Mouse (Mus musculus) heart, embryonic 11.5 days (tissue): ENCODE data around the gene Ppp3cb. TPM values are rescaled to one million over a fixed set of nuclear protein-coding genes. Genes with fewer than 3 reads are reported as not detected.

Source experiments
- ATAC-seq: fragments of 200-750 bp; cut with Nextera tagmentation; replicated peaks from 2 replicates; pipeline ENCODE4 v1.8.0; 2017; ENCODE audit warnings: moderate library complexity; ENCODE audit not compliant: insufficient number of reproducible peaks, low FRiP score, low TSS enrichment
- H3K27ac ChIP-seq: fragments of 300-500 bp; sonication (generic); 2 replicates; pipeline ENCODE4 v1.5.1; 2014; ENCODE audit warnings: mild to moderate bottlenecking, low read depth, low read length
- H3K27me3 ChIP-seq: fragments of 300-500 bp; sonication (generic); 2 replicates; pipeline ENCODE4 v1.6.1; 2014; ENCODE audit warnings: mild to moderate bottlenecking, low read length, mixed read lengths; ENCODE audit not compliant: control insufficient read depth, insufficient read depth
- H3K36me3 ChIP-seq: fragments of 300-500 bp; sonication (generic); 2 replicates; pipeline ENCODE4 v1.6.1; 2014; ENCODE audit warnings: mild to moderate bottlenecking, low read length, moderate library complexity, mixed read lengths; ENCODE audit not compliant: control insufficient read depth, insufficient read depth
- H3K4me1 ChIP-seq: fragments of 300-500 bp; sonication (generic); 2 replicates; pipeline ENCODE4 v1.6.1; 2014; ENCODE audit warnings: low read length; ENCODE audit not compliant: control insufficient read depth, insufficient read depth
- H3K4me2 ChIP-seq: fragments of 300-500 bp; sonication (generic); 2 replicates; pipeline ENCODE4 v1.6.1; 2014; ENCODE audit warnings: mild to moderate bottlenecking, moderate library complexity
- H3K4me3 ChIP-seq: fragments of 300-500 bp; sonication (generic); 2 replicates; pipeline ENCODE4 v1.5.1; 2014; ENCODE audit warnings: low read depth, low read length
- H3K9ac ChIP-seq: fragments of 300-500 bp; sonication (generic); 2 replicates; pipeline ENCODE4 v1.6.1; 2014; ENCODE audit warnings: mild to moderate bottlenecking, low read depth, low read length, moderate library complexity
- H3K9me3 ChIP-seq: fragments of 300-500 bp; sonication (generic); replicated peaks from 2 replicates; pipeline ENCODE4 v1.6.1; 2016; ENCODE audit warnings: low read length; ENCODE audit not compliant: control insufficient read depth
- WGBS: fragments of 180-500 bp; shearing (Covaris S2); extraction: QIAGEN DNeasy Blood & Tissue Kit; methylation state at CpG from one replicate; pipeline ENCODE4 v1.1.7; 2014; ENCODE audit not compliant: insufficient replicate concordance; 5-methylcytosine and 5-hydroxymethylcytosine counted together
- polyA plus RNA-seq: library from polyadenylated mRNA; unstranded; fragments of >200 nt; fragmentation: Nextera tagmentation; extraction: Ambion mirVana; gene quantifications from 2 replicates; pipeline ENCODE4 v1.2.1, GENCODE M21; 2014

Gene Ppp3cb
- polyA plus RNA-seq, 1 experiment from 2014 or later: 46.8 TPM

- Histone ChIP-seq H3K4me3 (no peak overlapping the region), H3K36me3 (peaks cover 10% of the 10 kb centered on the region), H3K27me3 (no peaks in the 10 kb centered on the region), H3K4me1 (no peaks in the 10 kb centered on the region), H3K27ac (no peak overlapping the region), H3K9ac (no peak overlapping the region), H3K9me3 (no peaks in the 10 kb centered on the region), H3K4me2 (no peak overlapping the region)
- 92% methylated on average over 3 of the region's 3 CpGs for WGBS
- no peak for ATAC-seq
Measured at GRCm38 (mm10) chr14:20499982-20500381, 46.4 kb downstream of the Ppp3cb start.

- peaks cover 8% of the 10 kb centered on the region for H3K36me3 ChIP-seq
- no peaks in the 10 kb centered on the region for H3K4me1 ChIP-seq
- H3K27me3 ChIP-seq: no peaks in the 10 kb centered on the region
- no peak within 1 kb of the TSS for H3K4me3 ChIP-seq
- H3K9me3 ChIP-seq: no peaks in the 10 kb centered on the region
- no peak within 1 kb of the TSS for H3K27ac ChIP-seq
- 73% methylated on average over 2 of the region's 2 CpGs for WGBS
- ATAC-seq: no peak
- H3K4me2 ChIP-seq: no peak within 1 kb of the TSS
- no peak within 1 kb of the TSS for H3K9ac ChIP-seq
Measured at GRCm38 (mm10) chr14:20496603-20497002, 49.8 kb downstream of the Ppp3cb start, which contains the start of gene Mss51. Gene Mss51 (minus strand): TSS chr14:20496901.

- no peaks in the 10 kb centered on the region for H3K27me3 ChIP-seq
- no peak for ATAC-seq
- no peaks in the 10 kb centered on the region for H3K4me1 ChIP-seq
- H3K4me2 ChIP-seq: no peak overlapping the region
- no peaks in the 10 kb centered on the region for H3K9me3 ChIP-seq
- WGBS: 95% methylated on average over 5 of the region's 5 CpGs
- no peak overlapping the region for H3K27ac ChIP-seq
- H3K36me3 ChIP-seq: peaks cover 7% of the 10 kb centered on the region
- no peak overlapping the region for H3K9ac ChIP-seq
- no peak overlapping the region for H3K4me3 ChIP-seq
Measured at GRCm38 (mm10) chr14:20486031-20486430, 60.3 kb downstream of the Ppp3cb start.

- Histone ChIP-seq H3K9ac (no peak overlapping the region), H3K4me2 (no peak overlapping the region), H3K9me3 (no peaks in the 10 kb centered on the region), H3K4me1 (peaks cover 13% of the 10 kb centered on the region), H3K27ac (no peak overlapping the region), H3K36me3 (peaks cover 7% of the 10 kb centered on the region), H3K27me3 (no peaks in the 10 kb centered on the region), H3K4me3 (no peak overlapping the region)
- WGBS: 84% methylated on average over 7 of the region's 7 CpGs
- no peak for ATAC-seq
Measured at GRCm38 (mm10) chr14:20482051-20482751, 64.2 kb downstream of the Ppp3cb start.

GRCm38 (mm10) chr14:20481211-20481610 is 65.2 kb downstream of the Ppp3cb start:
- Histone ChIP-seq H3K27me3 (no peaks in the 10 kb centered on the region), H3K4me2 (no peak overlapping the region), H3K27ac (no peak overlapping the region), H3K9ac (no peak overlapping the region), H3K4me3 (no peak overlapping the region), H3K4me1 (peaks cover 13% of the 10 kb centered on the region), H3K36me3 (peaks cover 7% of the 10 kb centered on the region), H3K9me3 (no peaks in the 10 kb centered on the region)
- peak; percentile 53; the same call in 1 of the 2 replicates for ATAC-seq
- 17% methylated on average over 5 of the region's 5 CpGs for WGBS

GRCm38 (mm10) chr14:20480195-20480579 is 66.2 kb downstream of the Ppp3cb start:
- peaks cover 6% of the 10 kb centered on the region for H3K36me3 ChIP-seq
- peaks cover 13% of the 10 kb centered on the region for H3K4me1 ChIP-seq
- 53% methylated on average over 1 of the region's 1 CpGs for WGBS
- H3K4me3 ChIP-seq: peak overlapping the region; percentile 89
- H3K27me3 ChIP-seq: no peaks in the 10 kb centered on the region
- H3K9me3 ChIP-seq: no peaks in the 10 kb centered on the region
- H3K4me2 ChIP-seq: peak overlapping the region; percentile 83
- no peak overlapping the region for H3K27ac ChIP-seq
- ATAC-seq: no peak
- peak overlapping the region; percentile 80; the same call in 1 of the 2 replicates for H3K9ac ChIP-seq

GRCm38 (mm10) chr14:20479291-20480194 is 66.8 kb downstream of the Ppp3cb start, which contains the start of gene Anxa7:
Gene Anxa7 (minus strand): TSS chr14:20480133.
- ATAC-seq: peak; percentile 81
- Histone ChIP-seq H3K9ac (peak within 1 kb of the TSS; percentile 80), H3K27me3 (no peaks in the 10 kb centered on the region), H3K4me1 (peaks cover 13% of the 10 kb centered on the region), H3K27ac (peak within 1 kb of the TSS; percentile 64), H3K36me3 (0 out of 2 replicates have a peak, but pooled peaks cover 2% of the 10 kb centered on the region), H3K4me3 (peak within 1 kb of the TSS; percentile 89), H3K4me2 (peak within 1 kb of the TSS; percentile 83), H3K9me3 (no peaks in the 10 kb centered on the region)
- under 1% methylated on average over 48 of the region's 48 CpGs for WGBS

GRCm38 (mm10) chr14:20478801-20479200 is 67.6 kb downstream of the Ppp3cb start:
- Histone ChIP-seq H3K4me2 (peak overlapping the region; percentile 83), H3K9me3 (no peaks in the 10 kb centered on the region), H3K4me3 (peak overlapping the region; percentile 89), H3K27me3 (no peaks in the 10 kb centered on the region), H3K9ac (peak overlapping the region; percentile 80), H3K4me1 (peaks cover 13% of the 10 kb centered on the region), H3K27ac (peak overlapping the region; percentile 64), H3K36me3 (no peaks in the 10 kb centered on the region)
- WGBS: 13% methylated on average over 7 of the region's 7 CpGs
- peak; percentile 65 for ATAC-seq
